20 mouse cellular contexts compared by ENCODE assay signal in genomic region chr8:106991393-106991792, GRCm38 (mm10). TPM values are rescaled to one million over a fixed set of nuclear protein-coding genes. Genes with fewer than 3 reads are reported as not detected.
DNase-seq lines count a peak whose midpoint lies in the region; ATAC-seq lines count a peak whose summit lies in the region.
"Had no signal": no experiment of that assay in that cellular context is flagged by ENCODE, and none has a peak within 500 bp of the region (broad histone marks: within the 10 kb centered on the region; RNA-seq: fewer than 3 reads in every experiment).

No protein-coding gene starts in this region.

- no peak overlapping the region for H3K27ac ChIP-seq in neural tube, embryonic 15.5 days (replicated peaks)
- H3K27ac ChIP-seq: embryonic facial prominence, embryonic 12.5 days; forebrain, embryonic 12.5 days; heart, adult 2 months; heart, embryonic 15.5 days; hindbrain, embryonic 13.5 days had no signal

- peaks cover 8% of the 10 kb centered on the region for H3K36me3 ChIP-seq in neural tube, embryonic 15.5 days

- H3K9me3 ChIP-seq in neural tube, embryonic 15.5 days (replicated peaks), result no peaks in the 10 kb centered on the region
- H3K9me3 ChIP-seq: embryonic facial prominence, embryonic 12.5 days; forebrain, embryonic 12.5 days; heart, embryonic 15.5 days; hindbrain, embryonic 13.5 days had no signal

- H3K4me1 ChIP-seq in neural tube, embryonic 15.5 days, result no peaks in the 10 kb centered on the region
- H3K4me1 ChIP-seq: embryonic facial prominence, embryonic 12.5 days; forebrain, embryonic 12.5 days; heart, embryonic 15.5 days; hindbrain, embryonic 13.5 days had no signal

- H3K4me2 ChIP-seq in neural tube, embryonic 15.5 days, result no peak overlapping the region
- H3K4me2 ChIP-seq: embryonic facial prominence, embryonic 12.5 days; forebrain, embryonic 12.5 days; heart, embryonic 11.5 days; heart, embryonic 15.5 days; hindbrain, embryonic 13.5 days had no signal

- H3K4me3 ChIP-seq in neural tube, embryonic 15.5 days (replicated peaks), result no peak overlapping the region
- H3K4me3 ChIP-seq: embryonic facial prominence, embryonic 12.5 days; forebrain, embryonic 12.5 days; heart, adult 2 months; heart, embryonic 15.5 days; hindbrain, embryonic 13.5 days had no signal

- WGBS in neural tube, embryonic 15.5 days, result 95% methylated on average over 7 of the region's 7 CpGs

- H3K27me3 ChIP-seq in neural tube, embryonic 15.5 days (replicated peaks), result no peaks in the 10 kb centered on the region
- H3K27me3 ChIP-seq: embryonic facial prominence, embryonic 12.5 days; forebrain, embryonic 12.5 days; heart, embryonic 15.5 days; hindbrain, embryonic 13.5 days had no signal

- no peak overlapping the region for H3K9ac ChIP-seq in neural tube, embryonic 15.5 days (replicated peaks)
- H3K9ac ChIP-seq: embryonic facial prominence, embryonic 12.5 days; forebrain, embryonic 12.5 days; forebrain, postnatal 0 days; heart, embryonic 15.5 days; hindbrain, embryonic 13.5 days had no signal

- DNase-seq in heart, adult 11 months, result peak; percentile 39
- DNase-seq in heart, adult 18-20 months, result no peak
- DNase-seq in layer of hippocampus, adult 9-11 months, result peak; percentile 46
- no peak for DNase-seq in layer of hippocampus, adult 9-10 months (ENCODE audit: low spot score)
- peak; percentile 42 for DNase-seq in right cerebral cortex, postnatal 25 days
- DNase-seq in right cerebral cortex, postnatal 4 days, result no peak
- DNase-seq: adrenal gland, postnatal 10 days; cerebellum, adult 11-12 months; cerebellum, adult 9-10 months; cerebellum, postnatal 25 days; forebrain, postnatal 0 days; gastrocnemius, postnatal 36 days; heart, adult 2 months; heart, postnatal 14 days had no signal

- no peak for ATAC-seq in neural tube, embryonic 15.5 days (ENCODE audit: low FRiP score)
- ATAC-seq: forebrain, postnatal 0 days had no signal

RNA-seq across cellular contexts. Expression of gene Vps4a, which starts 39.6 kb away (rescaled TPM):
- total RNA-seq in heart, adult 18-20 months (2021), result 10 to 100 TPM; 58.7 to 60.0 TPM
- polyA plus RNA-seq in neural tube, embryonic 15.5 days (2015; fragmentation: Nextera tagmentation; extraction: Ambion mirVana), result 135 and 155 TPM in 2 replicates

RNA-seq across cellular contexts. Expression of gene Sntb2, which starts 55.8 kb away (rescaled TPM):
- 1 to 10 TPM; 9.6 to 9.7 TPM for total RNA-seq in heart, adult 18-20 months (2021)
- polyA plus RNA-seq in neural tube, embryonic 15.5 days (2015; fragmentation: Nextera tagmentation; extraction: Ambion mirVana), result 6.6 and 8.7 TPM in 2 replicates

RNA-seq across cellular contexts. Expression of gene Pdf, which starts 57.0 kb away (rescaled TPM):
- 10 to 100 TPM; 64.3 to 77.4 TPM for total RNA-seq in heart, adult 18-20 months (2021)
- polyA plus RNA-seq in neural tube, embryonic 15.5 days (2015; fragmentation: Nextera tagmentation; extraction: Ambion mirVana), result 43.5 and 44.1 TPM in 2 replicates

Comparison
In these comparisons a context has a peak if more than half of its experiments do, and no peak if none do; other contexts are left out.
1. DNase-seq: peak in heart, adult 11 months (single experiment), layer of hippocampus, adult 9-11 months (single experiment) and right cerebral cortex, postnatal 25 days (single experiment); none in heart, adult 18-20 months (0 of 2), layer of hippocampus, adult 9-10 months (single experiment) and right cerebral cortex, postnatal 4 days (single experiment).